Mouse (Mus musculus) kidney, adult 2 months (tissue): ENCODE results near the gene Erg28.

Experiments used
- CTCF ChIP-seq: fragments of 200-500 bp; conservative IDR thresholded peaks from 2 replicates; pipeline ENCODE4 v1.5.1; 2011; ENCODE audit warnings: low read depth, mild to moderate bottlenecking, control low read depth, low read length, moderate library complexity, mixed read lengths; ENCODE audit not compliant: insufficient read depth, insufficient read length
- POLR2A ChIP-seq: fragments of 200-500 bp; IDR thresholded peaks from one replicate; pipeline ENCODE4 v1.6.1; 2011; ENCODE audit warnings: low read depth, low read length, control low read depth

- TF ChIP-seq CTCF (no peak), POLR2A (no peak)
Observed at GRCm38 (mm10) chr12:85859111-85859510, 34.8 kb upstream of the Erg28 start.
